Mouse (Mus musculus): ENCODE data around the gene Snurf. TPM values are rescaled to one million over a fixed set of nuclear protein-coding genes. Genes with fewer than 3 reads are reported as not detected.

The Snurf gene
- polyA plus RNA-seq, 1 experiment from 2014 or later: 31.7 TPM

Other genes starting within 250 kb of the Snurf start
- gene Gm38393, start within 50 bp of the Snurf start, polyA plus RNA-seq (2015; fragmentation: Nextera tagmentation; extraction: Ambion mirVana): 0.18 and 0.43 TPM in 2 replicates
- 28.5 and 34.0 TPM in 2 replicates for gene Snrpn, start 135.2 kb upstream of the Snurf start, polyA plus RNA-seq (2015; fragmentation: Nextera tagmentation; extraction: Ambion mirVana)

All from lung, embryonic 16.5 days (tissue).